Mouse (Mus musculus): Measurements from ENCODE around the gene Fam189b. TPM values are rescaled to one million over a fixed set of nuclear protein-coding genes. Genes with fewer than 3 reads are reported as not detected.

The Fam189b gene
- polyA plus RNA-seq, 1 experiment from 2014 or later = 15.1 TPM

GRCm38 (mm10) chr3:89225918-89226317 is 43.0 kb downstream of the Fam189b start:
- Histone ChIP-seq H3K27ac (peak overlapping the region; percentile 95), H3K4me1 (peaks cover 72% of the 10 kb centered on the region), H3K4me2 (peak overlapping the region; percentile 77), H3K27me3 (no peaks in the 10 kb centered on the region), H3K36me3 (ENCODE audit: poor library complexity, severe bottlenecking) (peaks cover 40% of the 10 kb centered on the region), H3K9me3 (replicated peaks) (no peaks in the 10 kb centered on the region), H3K9ac (peak overlapping the region; percentile 87), H3K4me3 (peak overlapping the region; percentile 70)
- WGBS = 0% methylated on average over 4 of the region's 4 CpGs
- peak; percentile 69 for ATAC-seq

GRCm38 (mm10) chr3:89226361-89226760 is 43.4 kb downstream of the Fam189b start:
- peaks cover 35% of the 10 kb centered on the region for H3K36me3 ChIP-seq (ENCODE audit: poor library complexity, severe bottlenecking)
- no peaks in the 10 kb centered on the region for H3K27me3 ChIP-seq
- H3K9ac ChIP-seq = peak overlapping the region; percentile 87
- WGBS = 2% methylated on average over 11 of the region's 11 CpGs
- H3K4me1 ChIP-seq = peaks cover 68% of the 10 kb centered on the region
- no peak for ATAC-seq
- H3K4me3 ChIP-seq = peak overlapping the region; percentile 70
- peak overlapping the region; percentile 77 for H3K4me2 ChIP-seq
- H3K9me3 ChIP-seq (replicated peaks) = no peaks in the 10 kb centered on the region
- H3K27ac ChIP-seq = peak overlapping the region; percentile 95

GRCm38 (mm10) chr3:89226900-89227299 is 44.0 kb downstream of the Fam189b start, which contains the start of gene Mtx1:
TSS of gene Mtx1 (minus strand) at chr3:89227088.
- Histone ChIP-seq H3K27ac (peak within 1 kb of the TSS; percentile 95), H3K4me1 (peaks cover 67% of the 10 kb centered on the region), H3K4me3 (peak within 1 kb of the TSS; percentile 70), H3K36me3 (ENCODE audit: poor library complexity, severe bottlenecking) (peaks cover 31% of the 10 kb centered on the region), H3K27me3 (no peaks in the 10 kb centered on the region), H3K4me2 (peak within 1 kb of the TSS; percentile 77), H3K9ac (peak within 1 kb of the TSS; percentile 87), H3K9me3 (replicated peaks) (no peaks in the 10 kb centered on the region)
- WGBS = under 1% methylated on average over 21 of the region's 21 CpGs
- ATAC-seq = no peak; the same call in 1 of the 2 replicates

DNA sequence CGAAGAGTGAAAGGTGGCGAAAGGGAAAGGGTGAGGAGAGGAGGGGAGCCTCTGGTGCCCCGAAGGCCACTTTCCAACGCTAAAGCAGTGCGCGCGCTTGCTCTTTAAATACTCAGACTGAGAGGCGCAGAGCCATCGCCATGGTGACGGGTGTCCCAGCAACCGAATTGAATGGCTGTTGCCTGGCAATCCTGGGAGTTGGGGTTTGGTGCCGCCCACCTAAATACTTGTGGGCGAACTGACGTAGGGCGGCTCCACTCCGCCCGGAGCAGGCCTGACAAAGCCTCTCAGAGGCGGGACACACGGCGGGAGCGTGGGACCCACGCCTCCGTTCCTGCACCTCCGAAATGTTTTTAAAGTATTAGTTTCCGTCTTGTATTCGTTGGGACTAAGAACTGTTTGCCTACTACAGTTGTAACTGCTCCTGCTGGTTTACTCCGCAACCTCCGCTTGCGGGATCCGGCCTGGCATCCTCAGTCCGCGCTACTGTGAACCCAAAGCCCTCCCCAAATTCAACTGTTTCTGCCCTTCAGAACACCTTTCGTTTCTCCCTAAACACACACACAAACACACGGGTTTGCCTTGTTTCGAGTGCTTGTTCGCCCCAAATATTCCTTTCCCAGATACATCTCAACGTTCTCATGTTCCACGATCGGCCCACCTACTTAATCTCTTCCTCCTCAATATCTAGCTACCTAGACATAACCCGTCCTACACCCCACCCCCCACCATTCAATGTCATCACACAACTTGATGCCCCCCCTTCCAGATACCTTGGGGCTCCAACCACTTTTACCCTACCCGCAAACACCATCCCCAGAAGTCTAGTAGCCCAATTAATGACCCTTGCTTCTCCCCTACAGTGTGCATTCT is 44.6 kb downstream of the Fam189b start:
- Histone ChIP-seq H3K36me3 (ENCODE audit: poor library complexity, severe bottlenecking) (peaks cover 27% of the 10 kb centered on the region), H3K4me1 (peaks cover 68% of the 10 kb centered on the region), H3K4me3 (peak overlapping the region; percentile 70), H3K9me3 (replicated peaks) (no peaks in the 10 kb centered on the region), H3K9ac (peak overlapping the region; percentile 87), H3K4me2 (peak overlapping the region; percentile 77), H3K27me3 (no peaks in the 10 kb centered on the region), H3K27ac (peak overlapping the region; percentile 95)
- ATAC-seq = peak; percentile 89
- under 1% methylated on average over 41 of the region's 41 CpGs for WGBS

DNA sequence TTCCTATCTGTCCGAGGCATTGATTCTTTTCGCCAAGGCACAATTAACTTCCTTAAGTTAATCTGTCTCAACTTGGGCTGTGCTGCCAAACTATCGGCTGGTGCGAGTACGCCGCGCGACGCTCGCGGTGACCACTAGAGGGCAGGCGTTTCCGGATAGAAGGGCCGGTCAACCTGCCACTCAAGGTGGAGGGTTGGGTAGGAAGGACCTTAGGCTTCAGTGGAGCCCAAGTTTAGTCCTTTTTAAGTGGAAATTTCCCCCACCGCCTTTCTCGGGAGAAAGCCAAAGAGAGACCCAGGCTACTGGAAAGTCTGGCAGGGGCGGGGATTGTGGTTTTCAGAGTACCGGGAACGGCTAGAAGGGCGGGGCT is 45.2 kb downstream of the Fam189b start:
- peaks cover 24% of the 10 kb centered on the region for H3K36me3 ChIP-seq (ENCODE audit: poor library complexity, severe bottlenecking)
- WGBS = under 1% methylated on average over 20 of the region's 20 CpGs
- peak overlapping the region; percentile 70 for H3K4me3 ChIP-seq
- peak overlapping the region; percentile 95 for H3K27ac ChIP-seq
- H3K4me1 ChIP-seq = peaks cover 62% of the 10 kb centered on the region
- peak overlapping the region; percentile 77 for H3K4me2 ChIP-seq
- peak overlapping the region; percentile 87 for H3K9ac ChIP-seq
- peak; percentile 33 for ATAC-seq
- H3K9me3 ChIP-seq (replicated peaks) = no peaks in the 10 kb centered on the region
- H3K27me3 ChIP-seq = no peaks in the 10 kb centered on the region

DNA sequence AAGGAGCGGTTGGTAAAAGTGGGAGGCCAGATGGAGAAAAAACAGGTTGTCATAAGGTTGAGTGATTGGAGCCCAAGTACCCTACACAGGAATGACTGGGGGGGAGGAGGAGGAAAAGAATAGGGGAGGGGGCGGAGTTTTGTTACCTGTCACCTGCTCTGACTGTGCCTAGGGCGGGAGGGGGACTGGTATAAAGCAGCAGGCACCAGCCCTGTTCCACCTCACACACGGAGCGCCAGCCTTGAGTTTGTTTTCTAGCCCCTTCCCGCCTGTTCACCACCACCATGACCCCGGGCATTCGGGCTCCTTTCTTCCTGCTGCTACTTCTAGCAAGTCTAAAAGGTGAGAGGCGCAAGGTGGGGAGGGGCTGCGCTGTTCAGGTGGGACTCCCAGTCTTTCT is 45.9 kb downstream of the Fam189b start, which contains the start of gene Muc1:
Muc1 (plus strand) TSS at position 222 of the 400 bp plus-strand sequence.
- Histone ChIP-seq H3K4me2 (peak within 1 kb of the TSS; percentile 77), H3K4me3 (peak within 1 kb of the TSS; percentile 70), H3K27ac (peak within 1 kb of the TSS; percentile 95), H3K4me1 (peaks cover 55% of the 10 kb centered on the region), H3K9me3 (replicated peaks) (no peaks in the 10 kb centered on the region), H3K27me3 (no peaks in the 10 kb centered on the region), H3K9ac (peak within 1 kb of the TSS; percentile 87), H3K36me3 (ENCODE audit: poor library complexity, severe bottlenecking) (peaks cover 24% of the 10 kb centered on the region)
- 28% methylated on average over 10 of the region's 10 CpGs for WGBS
- ATAC-seq = no peak

GRCm38 (mm10) chr3:89229276-89229675 is 46.3 kb downstream of the Fam189b start:
- Histone ChIP-seq H3K27ac (no peak overlapping the region), H3K4me3 (0 out of 2 replicates have a peak overlapping the region, but pooled peaks have one; percentile 70), H3K9me3 (replicated peaks) (no peaks in the 10 kb centered on the region), H3K36me3 (ENCODE audit: poor library complexity, severe bottlenecking) (peaks cover 24% of the 10 kb centered on the region), H3K4me2 (no peak overlapping the region), H3K4me1 (peaks cover 51% of the 10 kb centered on the region), H3K27me3 (no peaks in the 10 kb centered on the region), H3K9ac (no peak overlapping the region)
- no peak for ATAC-seq
- WGBS = 43% methylated on average over 4 of the region's 4 CpGs

- Histone ChIP-seq H3K9ac (no peak overlapping the region), H3K4me1 (peaks cover 38% of the 10 kb centered on the region), H3K27me3 (no peaks in the 10 kb centered on the region), H3K4me3 (no peak overlapping the region), H3K36me3 (ENCODE audit: poor library complexity, severe bottlenecking) (peaks cover 27% of the 10 kb centered on the region), H3K4me2 (no peak overlapping the region), H3K9me3 (replicated peaks) (no peaks in the 10 kb centered on the region), H3K27ac (no peak overlapping the region)
- no peak for ATAC-seq
- 86% methylated on average over 2 of the region's 2 CpGs for WGBS
Observed at GRCm38 (mm10) chr3:89230561-89230960, 47.6 kb downstream of the Fam189b start.

DNA sequence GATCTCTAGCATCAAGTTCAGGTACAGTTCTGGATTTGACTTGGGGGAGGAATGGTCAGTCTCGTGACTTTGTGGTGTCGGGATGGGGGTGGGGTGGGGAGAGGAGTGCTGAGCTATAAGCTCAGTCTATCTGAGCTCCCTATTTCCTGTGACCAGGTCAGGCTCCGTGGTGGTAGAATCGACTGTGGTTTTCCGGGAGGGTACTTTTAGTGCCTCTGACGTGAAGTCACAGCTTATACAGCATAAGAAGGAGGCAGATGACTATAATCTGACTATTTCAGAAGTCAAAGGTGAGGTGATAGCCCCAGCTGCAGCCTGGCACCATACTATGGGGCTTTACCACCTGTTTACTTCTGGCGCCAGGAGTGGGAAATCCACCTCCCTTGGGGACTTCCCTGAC is 48.4 kb downstream of the Fam189b start:
- H3K9me3 ChIP-seq (replicated peaks) = no peaks in the 10 kb centered on the region
- no peak overlapping the region for H3K4me2 ChIP-seq
- no peak overlapping the region for H3K27ac ChIP-seq
- 79% methylated on average over 7 of the region's 7 CpGs for WGBS
- no peak overlapping the region for H3K4me3 ChIP-seq
- H3K4me1 ChIP-seq = peaks cover 30% of the 10 kb centered on the region
- H3K9ac ChIP-seq = no peak overlapping the region
- no peaks in the 10 kb centered on the region for H3K27me3 ChIP-seq
- H3K36me3 ChIP-seq (ENCODE audit: poor library complexity, severe bottlenecking) = peaks cover 35% of the 10 kb centered on the region
- ATAC-seq = no peak

DNA sequence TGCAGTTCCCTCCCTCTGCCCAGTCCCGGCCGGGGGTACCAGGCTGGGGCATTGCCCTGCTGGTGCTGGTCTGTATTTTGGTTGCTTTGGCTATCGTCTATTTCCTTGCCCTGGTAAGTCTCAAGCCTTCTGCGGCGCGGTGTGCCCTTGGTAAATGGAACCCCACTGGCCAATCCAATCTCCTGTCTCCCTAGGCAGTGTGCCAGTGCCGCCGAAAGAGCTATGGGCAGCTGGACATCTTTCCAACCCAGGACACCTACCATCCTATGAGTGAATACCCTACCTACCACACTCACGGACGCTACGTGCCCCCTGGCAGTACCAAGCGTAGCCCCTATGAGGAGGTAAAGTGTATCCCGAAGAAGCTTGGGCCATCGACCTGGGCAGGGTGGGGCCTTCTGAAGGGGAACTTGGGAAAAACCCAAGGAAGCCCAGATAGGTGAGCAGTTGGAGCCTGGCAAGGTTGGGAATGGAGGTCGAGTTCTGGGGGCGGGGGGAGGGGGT is 48.9 kb downstream of the Fam189b start:
- WGBS = 79% methylated on average over 16 of the region's 16 CpGs
- H3K27me3 ChIP-seq = no peaks in the 10 kb centered on the region
- ATAC-seq = no peak
- H3K4me1 ChIP-seq = peaks cover 25% of the 10 kb centered on the region
- no peak overlapping the region for H3K4me2 ChIP-seq
- peaks cover 40% of the 10 kb centered on the region for H3K36me3 ChIP-seq (ENCODE audit: poor library complexity, severe bottlenecking)
- H3K27ac ChIP-seq = no peak overlapping the region
- no peak overlapping the region for H3K4me3 ChIP-seq
- no peaks in the 10 kb centered on the region for H3K9me3 ChIP-seq (replicated peaks)
- no peak overlapping the region for H3K9ac ChIP-seq

DNA sequence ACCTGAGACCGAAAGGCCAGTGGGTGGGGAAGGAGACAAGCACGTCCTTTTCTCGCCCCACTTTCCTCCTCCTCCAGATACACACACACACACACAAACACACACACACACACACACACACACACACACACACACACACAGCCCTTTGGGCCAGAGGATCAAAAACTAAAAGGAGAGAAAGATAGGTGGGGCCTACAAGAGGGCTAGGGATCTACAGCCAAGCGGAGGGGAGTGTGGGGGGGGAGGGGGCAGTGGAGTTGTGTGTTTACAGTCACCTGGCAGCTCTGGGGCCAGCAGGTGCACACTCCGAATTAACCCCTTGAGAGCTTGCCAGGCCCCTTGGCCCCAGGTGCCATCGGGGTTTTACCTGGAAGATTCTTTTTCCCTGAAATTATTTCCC is 49.7 kb downstream of the Fam189b start:
- H3K27me3 ChIP-seq = no peaks in the 10 kb centered on the region
- 70% methylated on average over 6 of the region's 6 CpGs for WGBS

GRCm38 (mm10) chr3:89233562-89234110 is 50.7 kb downstream of the Fam189b start:
- no peak overlapping the region for H3K4me3 ChIP-seq
- no peak for ATAC-seq
- H3K4me2 ChIP-seq = no peak overlapping the region
- no peak overlapping the region for H3K9ac ChIP-seq
- H3K4me1 ChIP-seq = peaks cover 12% of the 10 kb centered on the region
- no peaks in the 10 kb centered on the region for H3K9me3 ChIP-seq (replicated peaks)
- 88% methylated on average over 14 of the region's 14 CpGs for WGBS
- peaks cover 58% of the 10 kb centered on the region for H3K36me3 ChIP-seq (ENCODE audit: poor library complexity, severe bottlenecking)
- no peak overlapping the region for H3K27ac ChIP-seq
- H3K27me3 ChIP-seq = no peaks in the 10 kb centered on the region

More for the DNA sequence above, 49.7 kb downstream of the Fam189b start:
- H3K4me1 ChIP-seq = peaks cover 21% of the 10 kb centered on the region
- H3K4me3 ChIP-seq = no peak overlapping the region
- ATAC-seq = no peak
- H3K36me3 ChIP-seq (ENCODE audit: poor library complexity, severe bottlenecking) = peaks cover 48% of the 10 kb centered on the region
- no peak overlapping the region for H3K9ac ChIP-seq
- no peak overlapping the region for H3K4me2 ChIP-seq
- H3K9me3 ChIP-seq (replicated peaks) = no peaks in the 10 kb centered on the region
- H3K27ac ChIP-seq = no peak overlapping the region

Data from forebrain, embryonic 13.5 days (tissue).